Mouse (Mus musculus) liver, embryonic 13.5 days (tissue): ENCODE results near the gene Sorcs1. TPM values are rescaled to one million over a fixed set of nuclear protein-coding genes. Genes with fewer than 3 reads are reported as not detected.

Source experiments
- microRNA-seq: library from miRNA; unstranded; fragments of <30 nt; microRNA quantifications from one replicate; pipeline ENCODE4, GENCODE M21; 2016
- polyA plus RNA-seq: library from polyadenylated mRNA; unstranded; fragments of >200 nt; fragmentation: Nextera tagmentation; extraction: Ambion mirVana; gene quantifications from 2 replicates; pipeline ENCODE4 v1.2.1, GENCODE M21; 2015

Gene Sorcs1
- polyA plus RNA-seq, 1 experiment from 2014 or later: 0.30 TPM

Small RNAs within 50 kb of the gene (microRNA-seq; reads per million reads assigned to microRNA genes)
- gene Gm27749: not detected
